Mouse (Mus musculus) adrenal gland, adult 18-20 months (tissue): ENCODE measurements around the gene Slc39a7. TPM values are rescaled to one million over a fixed set of nuclear protein-coding genes. Genes with fewer than 3 reads are reported as not detected.

Experiments used
- DNase-seq, 2 experiments: peaks; one replicate each; pipeline ENCODE4 v3.0.0; 2021 to 2022; ENCODE audit warnings: low spot score in 2 of 2
- total RNA-seq, 2 experiments: library from RNA; stranded (reverse); gene quantifications; 1 replicate in 1 of 2; 2 replicates in 1 of 2; pipeline ENCODE4 v1.2.3; 2021

The Slc39a7 gene
- total RNA-seq, 2 experiments from 2014 or later, result 131 to 156 TPM

GRCm38 (mm10) chr17:34032174-34032632 is 721 bp upstream of the Slc39a7 start:
- peak; percentile 79 for DNase-seq

- DNase-seq, result peak in 1 of 2 experiments; percentile 22
Measured at GRCm38 (mm10) chr17:34030861-34031326, 588 bp downstream of the Slc39a7 start.

- DNase-seq, result peak in 1 of 2 experiments; percentile 20
Measured at GRCm38 (mm10) chr17:34029890-34030595, 1.4 kb downstream of the Slc39a7 start.

- peak in 1 of 2 experiments; percentile 20 for DNase-seq
Measured at GRCm38 (mm10) chr17:34029150-34029889, 2.2 kb downstream of the Slc39a7 start.

GRCm38 (mm10) chr17:34028501-34029149 is 2.9 kb downstream of the Slc39a7 start:
- DNase-seq, result peak in 1 of 2 experiments; percentile 26

GRCm38 (mm10) chr17:34027656-34028223 is 3.7 kb downstream of the Slc39a7 start, which contains the start of gene H2-Ke6:
Gene H2-Ke6 (minus strand): TSS chr17:34028060.
- peak; percentile 89 to 91 for DNase-seq

GRCm38 (mm10) chr17:34026917-34027655 is 4.4 kb downstream of the Slc39a7 start:
- DNase-seq, result peak; percentile 55 to 57

- DNase-seq, result peak in 1 of 2 experiments; percentile 23
Measured at GRCm38 (mm10) chr17:34026221-34026620, 5.3 kb downstream of the Slc39a7 start.

GRCm38 (mm10) chr17:34025756-34026151 is 5.7 kb downstream of the Slc39a7 start:
- peak in 1 of 2 experiments; percentile 27 for DNase-seq

- DNase-seq, result peak in 1 of 2 experiments; percentile 34
Measured at GRCm38 (mm10) chr17:34024861-34025755, 6.4 kb downstream of the Slc39a7 start.

GRCm38 (mm10) chr17:34024317-34024821 is 7.1 kb downstream of the Slc39a7 start, which contains the start of gene Ring1:
Gene Ring1 (minus strand): TSS chr17:34024680.
- peak; percentile 88 to 90 for DNase-seq

- peak in 1 of 2 experiments; percentile 18 for DNase-seq
Measured at GRCm38 (mm10) chr17:34023678-34024077, 7.8 kb downstream of the Slc39a7 start.

- peak in 1 of 2 experiments; percentile 21 for DNase-seq
Measured at GRCm38 (mm10) chr17:34022987-34023386, 8.5 kb downstream of the Slc39a7 start.

- peak in 1 of 2 experiments; percentile 21 for DNase-seq
Measured at GRCm38 (mm10) chr17:34022414-34022783, 9.1 kb downstream of the Slc39a7 start.

- no peak for DNase-seq
Measured at GRCm38 (mm10) chr17:34021539-34022413, 9.7 kb downstream of the Slc39a7 start.

- no peak for DNase-seq
Measured at GRCm38 (mm10) chr17:34013436-34013835, 18.0 kb downstream of the Slc39a7 start.

- DNase-seq, result no peak
Measured at GRCm38 (mm10) chr17:34010156-34010555, 21.3 kb downstream of the Slc39a7 start.

GRCm38 (mm10) chr17:34006570-34006969 is 24.9 kb downstream of the Slc39a7 start:
- DNase-seq, result no peak
